Comparison of ENCODE assay signal across 10 mouse cellular contexts in the genomic region with DNA sequence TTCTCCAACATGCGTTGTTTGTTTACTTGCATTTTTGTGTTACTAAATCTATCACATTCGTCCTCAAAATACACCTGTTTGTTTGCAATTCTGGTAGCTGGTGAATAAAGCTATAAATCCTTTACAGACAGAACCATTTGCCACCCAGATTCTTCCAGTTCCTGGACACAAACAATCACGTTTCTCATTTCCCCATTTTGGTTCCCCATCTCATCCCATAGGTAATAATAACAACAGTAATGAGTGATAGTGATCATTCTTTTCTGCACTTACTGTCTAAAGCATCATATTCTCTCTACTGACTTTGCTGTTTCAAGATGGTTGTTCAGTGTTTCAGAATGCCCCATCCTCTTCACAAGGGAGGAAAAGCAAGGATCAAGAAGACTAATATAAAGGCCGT.
"Had no signal": no experiment of that assay in that cellular context is flagged by ENCODE, and none has a peak within 500 bp of the region (broad histone marks: within the 10 kb centered on the region; RNA-seq: fewer than 3 reads in every experiment).

No protein-coding gene starts in this region.

- DNase-seq: lung, adult 18-20 months; lung, postnatal 10 days; lung, postnatal 4 days; retina, postnatal 1 day; right cerebral cortex, postnatal 25 days; right cerebral cortex, postnatal 4 days; spleen, adult 18-20 months; thymus, adult 18-20 months; thymus, postnatal 14 days; thymus, postnatal 36 days had no signal
